In the genomic region with DNA sequence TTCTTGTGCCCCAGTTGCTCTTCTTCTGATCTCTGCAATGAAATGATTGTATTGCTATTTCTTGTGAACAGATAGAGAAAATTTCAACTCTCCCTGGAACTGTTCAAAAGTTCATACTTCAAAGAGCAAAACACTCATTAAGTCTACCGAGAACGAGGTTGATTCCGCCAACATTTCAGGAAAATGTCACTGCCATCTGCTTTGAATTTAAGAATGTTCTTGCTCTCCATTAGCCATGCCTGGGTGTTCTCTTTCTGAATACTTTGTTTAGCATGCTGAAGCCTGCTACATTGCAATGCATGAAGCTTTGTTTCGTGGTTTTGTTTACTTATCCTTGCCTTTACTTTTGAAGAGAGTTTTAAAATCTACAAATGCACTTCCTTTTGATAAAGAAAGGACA, we compare ENCODE assay signal across 31 mouse cellular contexts.
A peak's percentile ranks its signal among the peaks of the same experiment; 100 is the strongest.
DNase-seq lines count a peak whose midpoint lies in the region; ATAC-seq and TF ChIP-seq lines count a peak whose summit lies in the region.
"Had no signal": no experiment of that assay in that cellular context is flagged by ENCODE, and none has a peak within 500 bp of the region (broad histone marks: within the 10 kb centered on the region; RNA-seq: fewer than 3 reads in every experiment).

No protein-coding gene starts in this region.

- no peaks in the 10 kb centered on the region for H3K9me3 ChIP-seq in embryonic facial prominence, embryonic 11.5 days (replicated peaks; ENCODE audit: control insufficient read depth, low read length)
- no peaks in the 10 kb centered on the region for H3K9me3 ChIP-seq in kidney, embryonic 16.5 days (ENCODE audit: low read length)
- H3K9me3 ChIP-seq: embryonic facial prominence, embryonic 12.5 days; forebrain, embryonic 15.5 days; heart, embryonic 12.5 days; midbrain, embryonic 10.5 days; neural tube, embryonic 13.5 days had no signal

- H3K4me3 ChIP-seq in layer of hippocampus, adult 2 months: no peak overlapping the region
- no peak overlapping the region for H3K4me3 ChIP-seq in embryonic facial prominence, embryonic 11.5 days (ENCODE audit: low read depth, low read length)
- no peak overlapping the region for H3K4me3 ChIP-seq in kidney, embryonic 16.5 days (ENCODE audit: low read length)
- H3K4me3 ChIP-seq in kidney, adult 2 months (ENCODE audit: insufficient read depth, low read depth, low read length): no peak overlapping the region
- H3K4me3 ChIP-seq: embryonic facial prominence, embryonic 12.5 days; forebrain, embryonic 15.5 days; heart, embryonic 12.5 days; midbrain, embryonic 10.5 days; myocyte; neural tube, embryonic 13.5 days had no signal

- H3K36me3 ChIP-seq in embryonic facial prominence, embryonic 11.5 days (replicated peaks; ENCODE audit: control insufficient read depth, insufficient read depth, low read depth, low read length): no peaks in the 10 kb centered on the region
- H3K36me3 ChIP-seq in kidney, embryonic 16.5 days (ENCODE audit: insufficient read depth, low read length): no peaks in the 10 kb centered on the region
- H3K36me3 ChIP-seq in kidney, adult 2 months (ENCODE audit: control insufficient read depth, insufficient read depth, low read length): no peaks in the 10 kb centered on the region
- H3K36me3 ChIP-seq: embryonic facial prominence, embryonic 12.5 days; forebrain, embryonic 15.5 days; heart, embryonic 12.5 days; midbrain, embryonic 10.5 days; neural tube, embryonic 13.5 days had no signal

- no peak for TF ChIP-seq POLR2A in kidney, adult 2 months (IDR thresholded peaks at IDR 0.05; ENCODE audit: low read depth, low read length)

- no peak for TF ChIP-seq CTCF in layer of hippocampus, adult 2 months (conservative IDR thresholded peaks at IDR 0.05)
- TF ChIP-seq CTCF in kidney, adult 2 months (conservative IDR thresholded peaks at IDR 0.05; ENCODE audit: insufficient read depth, insufficient read length, low read depth, low read length): no peak

- no peak overlapping the region for H3K4me2 ChIP-seq in embryonic facial prominence, embryonic 11.5 days (ENCODE audit: low read depth, low read length)
- no peak overlapping the region for H3K4me2 ChIP-seq in kidney, embryonic 16.5 days (replicated peaks; ENCODE audit: low read depth, low read length)
- H3K4me2 ChIP-seq: embryonic facial prominence, embryonic 12.5 days; forebrain, embryonic 15.5 days; heart, embryonic 12.5 days; liver, embryonic 11.5 days; neural tube, embryonic 13.5 days had no signal

- H3K4me1 ChIP-seq in embryonic facial prominence, embryonic 11.5 days (ENCODE audit: control insufficient read depth, insufficient read depth, low read length): no peaks in the 10 kb centered on the region
- H3K4me1 ChIP-seq in kidney, embryonic 16.5 days (ENCODE audit: insufficient read depth, low read length): no peaks in the 10 kb centered on the region
- H3K4me1 ChIP-seq in kidney, adult 2 months (ENCODE audit: control insufficient read depth, insufficient read depth, low read length): no peaks in the 10 kb centered on the region
- H3K4me1 ChIP-seq: embryonic facial prominence, embryonic 12.5 days; heart, embryonic 12.5 days; midbrain, embryonic 10.5 days; neural tube, embryonic 13.5 days had no signal

- H3K27ac ChIP-seq in layer of hippocampus, adult 2 months: peak overlapping the region; percentile 37; the same call in 1 of the 2 replicates
- H3K27ac ChIP-seq in embryonic facial prominence, embryonic 11.5 days (replicated peaks; ENCODE audit: low read depth, low read length): no peak overlapping the region
- no peak overlapping the region for H3K27ac ChIP-seq in kidney, embryonic 16.5 days (ENCODE audit: low read length)
- no peak overlapping the region for H3K27ac ChIP-seq in kidney, adult 2 months (ENCODE audit: insufficient read depth, low read depth, low read length)
- H3K27ac ChIP-seq: embryonic facial prominence, embryonic 12.5 days; forebrain, embryonic 15.5 days; midbrain, embryonic 10.5 days; neural tube, embryonic 13.5 days; stomach, postnatal 0 days had no signal

- H3K27me3 ChIP-seq in embryonic facial prominence, embryonic 11.5 days (ENCODE audit: control insufficient read depth, insufficient read depth, low read length): no peaks in the 10 kb centered on the region
- H3K27me3 ChIP-seq in kidney, embryonic 16.5 days (ENCODE audit: insufficient read depth, low read length): no peaks in the 10 kb centered on the region
- no peaks in the 10 kb centered on the region for H3K27me3 ChIP-seq in kidney, adult 2 months (replicated peaks; ENCODE audit: control insufficient read depth, insufficient read depth, low read length)
- H3K27me3 ChIP-seq: embryonic facial prominence, embryonic 12.5 days; forebrain, embryonic 15.5 days; heart, embryonic 12.5 days; neural tube, embryonic 13.5 days had no signal

- 16% methylated on average over 4 of the region's 4 CpGs for WGBS in embryonic facial prominence, embryonic 11.5 days
- WGBS in kidney, embryonic 16.5 days: 73% methylated on average over 4 of the region's 4 CpGs
- 76% methylated on average over 4 of the region's 4 CpGs for WGBS in kidney, adult 2 months

- peak; percentile 17 to 32 for DNase-seq in layer of hippocampus, adult 2 months (ENCODE audit: low spot score in 2 of 2)
- DNase-seq in layer of hippocampus, postnatal 25 days (ENCODE audit: extremely low spot score in 1 of 2, low spot score in 1 of 2): no peak
- DNase-seq in embryonic facial prominence, embryonic 11.5 days (ENCODE audit: low spot score): peak; percentile 77
- peak; percentile 5 to 17 for DNase-seq in layer of hippocampus, adult 8-10 months (ENCODE audit: low spot score in 2 of 2)
- DNase-seq in retina, postnatal 1 day: no peak
- DNase-seq in kidney, adult 2 months: no peak
- DNase-seq: adrenal gland, adult 8-10 months; cerebellum, adult 18-20 months; cerebellum, postnatal 25 days; gastrocnemius, postnatal 25 days; heart, adult 18-20 months; heart, postnatal 14 days; kidney, adult 9 months; kidney, postnatal 25 days; left cerebral cortex, postnatal 4 days; liver, postnatal 0 days; thymus, adult 2 months; thymus, postnatal 4 days had no signal

- H3K9ac ChIP-seq in embryonic facial prominence, embryonic 11.5 days (replicated peaks; ENCODE audit: low read length): no peak overlapping the region
- no peak overlapping the region for H3K9ac ChIP-seq in kidney, embryonic 16.5 days (replicated peaks; ENCODE audit: low read length)
- H3K9ac ChIP-seq: embryonic facial prominence, embryonic 12.5 days; forebrain, embryonic 15.5 days; heart, embryonic 12.5 days; liver, postnatal 0 days; neural tube, embryonic 13.5 days had no signal

- ATAC-seq in embryonic facial prominence, embryonic 11.5 days (replicated peaks; ENCODE audit: insufficient number of reproducible peaks, low FRiP score, low TSS enrichment, low read depth): no peak
- ATAC-seq in kidney, embryonic 16.5 days (ENCODE audit: low FRiP score, low TSS enrichment): no peak
- ATAC-seq: activated CD4-positive, CD25-positive, alpha-beta regulatory T cell, adult 4 months; forebrain, embryonic 15.5 days; inflammation-experienced regulatory T-cells, adult 6 months; liver, postnatal 0 days; lung, postnatal 0 days; midbrain, embryonic 16.5 days had no signal

Comparison
In these comparisons a context has a peak if more than half of its experiments do, and no peak if none do; other contexts are left out.
1. DNase-seq: peak in layer of hippocampus, adult 2 months (2 of 2), embryonic facial prominence, embryonic 11.5 days (single experiment) and layer of hippocampus, adult 8-10 months (2 of 2); none in layer of hippocampus, postnatal 25 days (0 of 2), retina, postnatal 1 day (single experiment) and kidney, adult 2 months (single experiment).